Mouse (Mus musculus) macrophage (primary cell): ENCODE measurements at regions not wholly inside any gene's neighbourhood (a gene's known extent, or its start where the extent isn't known, plus 50 kb on each side); places are given as distances from the start of the nearest gene placed in this dataset.

Source experiments
- H3K27ac ChIP-seq: fragments of 350-480 bp; formaldehyde crosslinking; 2 replicates; pipeline ENCODE4 v1.9.0; 2021
- H3K36me3 ChIP-seq: fragments of 350-480 bp; formaldehyde crosslinking; 2 replicates; pipeline ENCODE4 v1.9.0; 2021; ENCODE audit errors: inconsistent target
- H3K4me3 ChIP-seq: fragments of 350-480 bp; formaldehyde crosslinking; 2 replicates; pipeline ENCODE4 v1.9.0; 2021; ENCODE audit errors: inconsistent target
- H3K79me2 ChIP-seq: fragments of 350-480 bp; formaldehyde crosslinking; 2 replicates; pipeline ENCODE4 v1.9.0; 2021; ENCODE audit errors: inconsistent target
- WGBS: methylation state at CpG from one replicate; pipeline ENCODE4 v1.1.7; 2026; ENCODE audit warnings: inconsistent platforms; ENCODE audit not compliant: missing documents; 5-methylcytosine and 5-hydroxymethylcytosine counted together

DNA sequence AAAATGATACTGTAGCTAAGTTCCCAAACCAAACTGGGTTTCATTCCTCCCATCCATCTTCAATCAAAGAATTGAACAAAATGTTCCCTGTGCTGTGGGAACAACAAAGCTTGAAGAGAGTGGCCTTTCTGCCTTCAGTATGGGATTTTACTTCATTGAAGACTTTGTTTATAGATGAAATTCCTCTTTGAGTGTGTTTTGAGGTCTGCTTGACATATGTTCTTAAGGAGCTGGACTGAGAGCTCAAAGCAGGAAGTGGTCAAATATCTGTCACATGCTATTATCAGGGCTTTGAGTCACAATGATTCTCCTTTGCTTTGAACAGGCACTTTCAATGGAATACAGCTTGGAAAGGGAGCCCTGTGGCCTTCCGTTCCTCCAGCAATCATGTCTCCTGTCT, 105.2 kb upstream of the Ccdc122 start:
- Histone ChIP-seq H3K27ac (peak overlapping the region; percentile 25; the same call in 1 of the 2 replicates), H3K4me3 (no peak overlapping the region), H3K79me2 (no peaks in the 10 kb centered on the region), H3K36me3 (no peaks in the 10 kb centered on the region)
- 89% methylated on average over 1 of the region's 1 CpGs for WGBS

DNA sequence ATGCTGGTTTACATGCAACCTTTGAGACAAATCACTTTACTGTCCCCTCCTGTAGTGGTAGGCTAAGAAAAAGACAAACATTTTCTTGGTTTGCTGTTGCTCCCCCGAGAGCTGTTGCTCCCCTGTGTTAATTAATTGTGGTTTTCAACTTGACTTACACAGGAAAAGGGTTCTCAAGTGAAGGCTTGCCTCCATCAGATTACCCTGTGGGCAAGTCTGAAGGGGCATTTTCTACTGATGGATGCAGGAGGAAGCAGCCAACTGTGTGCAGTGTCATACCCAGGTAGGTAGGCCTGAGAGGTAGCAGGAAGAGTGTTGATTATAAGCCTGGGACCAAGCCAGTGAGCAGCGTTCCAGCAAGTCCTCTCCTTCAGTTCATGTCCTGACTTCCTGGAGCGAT, 107.0 kb upstream of the Ccdc122 start:
- no peak overlapping the region for H3K4me3 ChIP-seq
- H3K79me2 ChIP-seq, result no peaks in the 10 kb centered on the region
- WGBS, result 41% methylated on average over 3 of the region's 3 CpGs
- H3K36me3 ChIP-seq, result no peaks in the 10 kb centered on the region
- no peak overlapping the region for H3K27ac ChIP-seq

DNA sequence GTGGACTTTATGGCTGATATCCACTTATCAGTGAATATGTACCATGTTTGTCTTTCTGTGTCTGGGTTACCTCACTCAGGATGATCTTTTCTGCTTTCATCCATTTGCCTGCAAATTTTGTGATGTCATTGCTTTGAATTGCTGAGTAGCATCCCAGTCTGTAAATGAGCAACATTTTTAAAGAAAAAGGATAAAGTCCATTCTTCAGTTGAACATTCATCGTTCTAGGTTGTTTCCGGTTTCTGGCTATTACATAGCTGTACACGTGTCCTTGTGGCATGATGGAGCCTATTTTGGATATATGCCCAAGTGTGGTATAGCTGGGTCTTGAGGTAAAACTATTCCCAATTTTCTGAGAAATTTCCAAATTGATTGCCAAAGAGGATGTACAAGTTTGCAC, 107.9 kb upstream of the Ccdc122 start:
- 96% methylated on average over 3 of the region's 3 CpGs for WGBS
- H3K36me3 ChIP-seq, result no peaks in the 10 kb centered on the region
- H3K27ac ChIP-seq, result no peak overlapping the region
- H3K4me3 ChIP-seq, result no peak overlapping the region
- H3K79me2 ChIP-seq, result no peaks in the 10 kb centered on the region

DNA sequence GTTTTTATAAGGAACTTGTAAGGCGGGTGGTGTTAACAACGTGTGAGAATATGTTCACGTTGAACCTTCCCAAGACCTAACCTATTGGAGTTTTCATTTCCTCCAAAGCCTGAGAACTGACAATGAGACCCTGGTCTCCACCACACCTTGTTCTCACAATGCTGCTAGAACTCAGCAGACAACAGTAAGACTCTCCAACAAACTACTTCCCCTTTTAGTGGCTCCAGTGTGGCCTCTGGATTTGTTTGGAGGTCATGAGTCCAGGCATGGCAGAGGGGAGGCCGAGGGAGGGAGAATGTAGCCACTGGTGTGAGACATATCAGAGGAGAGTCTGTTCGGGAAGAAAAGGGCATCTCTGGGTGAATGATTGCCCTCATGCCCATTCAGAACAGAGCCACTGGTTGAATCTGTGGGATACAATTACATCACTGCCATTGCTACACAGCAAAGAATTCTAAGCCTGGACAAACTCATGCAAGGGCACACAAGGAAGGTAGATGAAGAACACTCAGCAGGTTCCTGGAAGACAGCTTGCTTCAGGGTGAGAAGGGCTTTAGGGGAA, 109.2 kb upstream of the Ccdc122 start:
- Histone ChIP-seq H3K4me3 (no peak overlapping the region), H3K79me2 (no peaks in the 10 kb centered on the region), H3K36me3 (no peaks in the 10 kb centered on the region), H3K27ac (no peak overlapping the region)
- 51% methylated on average over 5 of the region's 5 CpGs for WGBS

DNA sequence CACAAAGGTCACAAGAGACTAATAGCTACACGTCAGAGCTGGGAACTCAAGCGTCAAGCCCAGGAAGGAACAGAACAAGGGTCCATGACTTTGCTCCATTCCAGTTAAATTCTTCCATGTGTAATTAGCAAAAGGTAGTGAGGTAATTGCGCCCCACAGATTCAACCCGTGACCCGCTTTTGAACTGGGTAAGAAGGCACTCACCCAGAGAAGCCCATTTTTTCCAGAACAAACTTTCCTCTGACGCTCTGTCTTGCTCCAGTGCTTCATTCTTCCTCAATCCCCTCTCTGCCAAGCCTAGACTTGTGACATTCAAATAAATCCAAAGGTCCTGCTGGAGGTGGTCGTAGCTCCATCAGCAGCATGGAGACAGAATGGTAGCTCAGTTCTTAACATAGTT, 110.2 kb upstream of the Ccdc122 start:
- 93% methylated on average over 7 of the region's 7 CpGs for WGBS

DNA sequence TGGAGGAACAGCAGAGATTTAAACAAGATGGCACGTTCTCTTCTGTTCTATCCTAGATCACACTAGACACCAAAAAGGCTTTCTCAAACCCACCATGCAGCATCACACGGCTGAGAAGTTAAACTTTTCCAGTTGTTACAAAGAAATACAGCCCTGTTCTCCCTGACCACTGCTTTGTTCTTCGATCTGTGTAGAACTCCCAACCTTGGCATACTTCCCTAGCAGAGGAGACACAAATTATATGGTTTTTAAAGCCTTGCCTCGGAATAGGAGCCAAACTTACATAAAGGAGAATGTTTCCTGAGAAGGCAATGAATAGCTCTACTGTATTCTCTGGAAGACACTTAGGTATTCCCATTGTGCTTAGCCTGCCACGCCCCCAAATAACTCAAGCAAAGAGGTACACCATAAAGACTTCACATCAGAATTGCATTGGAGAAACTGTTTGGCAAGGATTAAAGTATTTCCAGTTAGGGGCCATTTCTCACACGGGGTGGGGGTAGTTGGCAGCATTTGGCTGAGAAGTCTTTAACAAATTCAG, 114.1 kb upstream of the Ccdc122 start:
- no peaks in the 10 kb centered on the region for H3K79me2 ChIP-seq
- H3K36me3 ChIP-seq, result no peaks in the 10 kb centered on the region
- 97% methylated on average over 6 of the region's 6 CpGs for WGBS
- H3K27ac ChIP-seq, result no peak overlapping the region
- no peak overlapping the region for H3K4me3 ChIP-seq

More for the DNA sequence above, 110.2 kb upstream of the Ccdc122 start:
- Histone ChIP-seq H3K4me3 (no peak overlapping the region), H3K27ac (no peak overlapping the region), H3K79me2 (no peaks in the 10 kb centered on the region), H3K36me3 (no peaks in the 10 kb centered on the region)

DNA sequence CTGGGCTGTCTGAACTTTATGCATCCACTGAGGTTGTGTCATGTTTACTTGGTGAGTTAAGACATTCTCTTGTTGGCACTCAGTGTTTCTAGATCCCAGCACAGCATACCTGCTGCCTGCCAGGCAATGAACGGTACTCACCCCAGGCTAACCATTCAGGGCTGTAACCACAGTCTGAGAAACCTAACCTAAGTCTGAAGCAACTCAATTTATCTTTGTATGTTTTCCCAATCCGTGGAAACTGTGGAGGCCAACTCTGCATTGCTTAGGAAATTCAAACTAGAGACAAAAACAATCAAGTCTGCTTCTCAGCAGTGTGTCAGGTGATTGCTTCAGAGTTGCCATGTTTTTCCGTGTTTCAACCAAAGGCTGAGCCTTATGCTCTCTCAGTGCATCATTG, 118.5 kb upstream of the Ccdc122 start:
- H3K36me3 ChIP-seq, result no peaks in the 10 kb centered on the region
- H3K79me2 ChIP-seq, result no peaks in the 10 kb centered on the region
- WGBS, result 83% methylated on average over 3 of the region's 3 CpGs
- no peak overlapping the region for H3K4me3 ChIP-seq
- no peak overlapping the region for H3K27ac ChIP-seq

DNA sequence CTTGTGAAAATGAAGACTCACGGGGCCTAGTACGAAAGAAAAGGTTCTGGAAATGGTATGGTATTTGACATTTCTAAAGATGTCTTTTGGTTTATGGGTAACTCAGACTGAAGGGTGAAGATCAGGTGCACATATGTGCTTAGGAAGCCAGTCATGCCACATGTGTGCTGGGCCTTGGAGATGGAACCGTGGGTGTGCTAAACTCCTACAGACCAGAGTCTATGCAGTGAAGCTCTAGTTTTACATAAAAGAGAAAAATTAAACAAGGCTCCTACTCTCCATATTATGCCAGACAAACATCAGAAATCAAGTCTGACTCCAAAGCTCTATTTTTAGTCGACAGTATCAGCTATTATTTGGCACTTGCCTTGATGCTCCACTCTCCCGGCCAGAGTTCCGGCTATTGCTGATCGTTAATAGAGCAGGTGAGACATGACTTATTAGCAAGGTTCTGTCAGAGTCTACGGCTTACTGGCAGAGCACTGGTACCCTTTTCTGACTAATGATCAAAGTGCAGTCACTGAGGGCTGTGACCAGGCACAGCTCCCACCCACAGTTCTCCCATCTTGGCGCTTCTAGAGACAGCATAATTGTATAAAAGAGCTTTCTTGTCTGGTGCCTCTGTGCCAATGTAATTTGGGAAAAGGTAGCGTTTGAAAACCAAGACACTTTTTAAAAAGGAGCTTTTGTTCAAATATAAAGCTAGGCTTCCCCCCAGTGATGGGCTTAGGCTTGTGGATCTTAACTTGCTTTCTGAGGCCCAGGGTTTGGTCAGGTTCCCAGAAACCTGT, 119.2 kb upstream of the Ccdc122 start:
- 98% methylated on average over 10 of the region's 10 CpGs for WGBS
- Histone ChIP-seq H3K27ac (no peak overlapping the region), H3K79me2 (no peaks in the 10 kb centered on the region), H3K4me3 (no peak overlapping the region), H3K36me3 (no peaks in the 10 kb centered on the region)

DNA sequence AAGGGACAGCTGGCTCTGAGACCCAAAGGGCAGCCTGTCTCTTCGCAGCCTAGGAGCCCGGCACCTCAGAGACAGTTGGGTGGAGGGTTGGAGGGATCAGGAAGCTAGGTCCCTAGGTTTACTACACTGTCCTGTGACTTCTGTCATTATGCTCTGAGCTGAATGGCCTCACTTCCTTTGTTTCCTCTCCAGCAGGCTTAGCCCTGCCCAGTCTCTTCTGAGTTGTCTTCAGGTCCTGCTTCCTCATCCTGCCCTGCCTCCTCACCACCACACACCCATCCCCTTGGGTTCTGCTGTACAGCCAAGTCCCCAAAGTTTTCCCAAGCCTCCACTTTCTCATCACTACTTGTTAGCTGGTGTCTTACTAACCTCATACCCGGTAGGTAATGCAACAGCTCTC, 122.7 kb upstream of the Ccdc122 start:
- Histone ChIP-seq H3K36me3 (no peaks in the 10 kb centered on the region), H3K79me2 (no peaks in the 10 kb centered on the region), H3K27ac (no peak overlapping the region), H3K4me3 (no peak overlapping the region)
- 82% methylated on average over 3 of the region's 3 CpGs for WGBS

DNA sequence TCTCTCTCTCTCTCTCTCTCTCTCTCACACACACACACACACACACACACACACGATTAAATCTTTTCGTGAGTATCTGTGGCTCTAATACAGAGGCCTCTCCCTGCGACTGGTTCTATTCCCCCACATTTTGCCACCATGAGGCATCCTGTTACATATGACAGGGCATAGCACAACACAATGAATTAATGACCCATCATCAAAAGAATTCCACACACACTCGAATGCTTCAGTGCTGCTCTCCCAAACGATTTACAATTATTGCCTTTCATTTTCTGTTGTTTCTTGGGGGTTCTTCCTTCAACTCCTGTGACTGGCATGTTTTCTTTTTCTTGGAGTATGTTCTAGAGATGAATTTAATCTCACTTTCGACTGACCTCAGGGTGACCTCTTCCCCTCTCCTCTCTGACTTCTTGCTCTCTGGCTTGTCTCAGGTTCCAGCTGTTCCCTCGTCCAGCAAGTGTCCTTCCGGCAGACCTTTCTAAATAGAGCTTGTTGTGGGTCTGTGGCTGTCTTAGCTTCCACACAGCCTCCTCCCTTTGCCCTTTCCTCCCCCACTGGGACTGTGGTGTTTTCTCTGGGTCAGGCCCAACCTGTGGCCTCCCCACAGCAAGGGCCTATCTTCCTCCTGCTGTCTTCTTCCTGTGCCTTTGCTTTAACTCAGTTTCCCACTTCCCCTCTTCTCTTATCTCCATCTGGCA, 124.1 kb upstream of the Ccdc122 start:
- Histone ChIP-seq H3K79me2 (no peaks in the 10 kb centered on the region), H3K4me3 (no peak overlapping the region), H3K36me3 (no peaks in the 10 kb centered on the region), H3K27ac (no peak overlapping the region)
- 49% methylated on average over 8 of the region's 8 CpGs for WGBS

DNA sequence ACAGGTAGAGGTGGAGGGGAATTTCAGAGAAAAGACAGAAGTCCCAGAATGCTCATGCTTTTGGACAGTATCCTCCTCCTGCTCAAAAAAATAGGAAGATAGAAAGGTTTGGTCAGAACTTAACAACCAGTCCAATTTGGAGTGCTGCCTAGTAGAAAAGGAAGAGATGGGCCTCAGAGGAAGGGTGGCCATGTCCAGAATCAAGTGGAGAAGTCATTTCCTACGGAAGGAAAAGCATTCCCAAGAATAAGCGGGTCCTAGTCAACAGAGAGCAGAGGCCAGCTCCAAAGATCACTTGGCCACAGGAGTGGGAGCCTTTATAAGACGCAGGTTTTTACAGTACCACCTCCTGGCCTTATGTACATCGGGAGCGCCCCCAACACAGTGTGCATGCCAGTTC, 125.3 kb upstream of the Ccdc122 start:
- Histone ChIP-seq H3K79me2 (no peaks in the 10 kb centered on the region), H3K4me3 (no peak overlapping the region), H3K27ac (no peak overlapping the region), H3K36me3 (no peaks in the 10 kb centered on the region)
- 81% methylated on average over 5 of the region's 5 CpGs for WGBS

DNA sequence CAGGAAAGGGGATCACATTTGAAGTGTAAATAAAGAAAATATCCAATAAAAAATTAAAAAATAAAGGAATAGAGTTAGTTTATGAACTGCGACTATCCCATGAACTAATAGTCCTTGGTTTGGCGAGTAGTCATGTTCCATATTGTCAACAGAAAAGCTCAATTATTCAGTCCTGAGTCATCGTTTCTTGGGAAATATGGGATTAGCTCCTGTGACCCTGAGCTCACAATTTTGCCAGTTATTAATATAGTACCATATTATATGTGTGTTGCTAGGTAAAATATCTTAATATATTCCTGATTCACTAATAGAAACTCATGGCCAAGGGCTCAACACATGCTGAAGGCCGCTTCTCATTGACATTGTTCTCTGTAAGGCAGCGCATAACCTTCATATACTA, 126.4 kb upstream of the Ccdc122 start:
- H3K27ac ChIP-seq, result no peak overlapping the region
- 100% methylated on average over 5 of the region's 5 CpGs for WGBS

DNA sequence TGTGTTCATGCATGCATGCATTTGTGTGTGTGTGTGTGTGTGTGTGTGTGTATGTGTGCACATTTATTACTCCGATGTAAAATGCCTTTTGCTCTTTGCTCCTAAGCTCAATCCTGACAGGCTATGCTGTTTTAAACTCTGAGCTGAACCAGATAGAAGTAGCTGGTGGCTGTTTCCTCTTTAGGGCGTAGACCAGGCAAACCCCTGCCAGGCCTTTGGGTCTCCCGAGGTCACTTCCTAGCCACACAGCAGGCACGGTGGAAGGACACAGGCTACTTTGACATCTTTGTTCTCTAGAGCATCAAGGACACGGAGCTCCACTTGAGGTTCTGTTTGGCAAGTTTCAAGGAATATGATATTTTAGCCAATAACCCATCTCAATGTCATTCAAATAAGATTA, 128.6 kb upstream of the Ccdc122 start:
- Histone ChIP-seq H3K79me2 (no peaks in the 10 kb centered on the region), H3K27ac (no peak overlapping the region), H3K36me3 (no peaks in the 10 kb centered on the region), H3K4me3 (no peak overlapping the region)
- 43% methylated on average over 5 of the region's 5 CpGs for WGBS

More for the DNA sequence above, 126.4 kb upstream of the Ccdc122 start:
- H3K36me3 ChIP-seq, result no peaks in the 10 kb centered on the region
- no peaks in the 10 kb centered on the region for H3K79me2 ChIP-seq
- no peak overlapping the region for H3K4me3 ChIP-seq

DNA sequence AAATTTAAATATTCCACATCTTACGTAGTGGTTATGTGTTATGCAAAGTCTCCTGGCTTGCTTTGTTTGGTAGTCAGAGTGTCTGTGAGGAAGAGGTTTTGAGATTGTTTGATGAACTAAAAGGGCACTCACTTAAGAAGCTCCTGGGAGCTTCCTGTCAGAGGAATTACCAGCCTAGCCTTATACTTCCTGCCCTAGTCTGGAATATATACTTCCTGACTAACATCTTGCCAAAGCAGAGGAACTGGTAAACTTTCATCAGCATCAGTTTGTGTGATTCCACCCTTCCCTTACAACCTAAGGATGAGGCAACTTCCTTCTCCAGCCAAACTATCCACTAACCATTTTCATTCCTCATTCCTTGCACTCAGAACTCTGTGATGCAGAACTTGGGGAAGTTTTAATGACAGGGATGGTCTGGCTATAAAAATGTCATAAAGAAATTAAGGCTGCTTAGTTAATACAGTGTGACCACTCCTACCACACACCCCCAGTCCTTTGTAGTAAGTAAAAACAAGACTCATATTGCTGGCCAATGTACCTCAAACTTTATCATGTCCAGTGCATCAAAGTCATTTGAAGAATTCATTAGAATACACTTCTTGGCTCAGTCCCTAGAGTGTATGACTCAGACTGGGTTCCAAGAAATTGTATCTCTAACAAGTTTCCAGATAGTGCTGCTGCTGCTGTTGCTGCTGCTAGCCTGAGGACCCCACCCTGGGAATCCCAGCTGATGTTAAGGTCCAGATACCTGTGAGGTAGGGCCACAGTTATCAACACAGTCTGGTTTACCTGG, 133.4 kb upstream of the Ccdc122 start:
- 82% methylated on average over 1 of the region's 1 CpGs for WGBS
- no peaks in the 10 kb centered on the region for H3K79me2 ChIP-seq
- H3K36me3 ChIP-seq, result no peaks in the 10 kb centered on the region
- H3K4me3 ChIP-seq, result no peak overlapping the region
- no peak overlapping the region for H3K27ac ChIP-seq
